Mouse (Mus musculus): ENCODE results near the gene Kcnj5. TPM values are rescaled to one million over a fixed set of nuclear protein-coding genes. Genes with fewer than 3 reads are reported as not detected.
A peak's percentile ranks its signal among the peaks of the same experiment; 100 is the strongest.

The Kcnj5 gene
- total RNA-seq, 2 experiments from 2014 or later: not detected

- DNase-seq: no peak
These were observed 28.2 kb downstream of the Kcnj5 start for GRCm38 (mm10) chr9:32315999-32316398.

- DNase-seq: no peak
These were observed 30.1 kb downstream of the Kcnj5 start for GRCm38 (mm10) chr9:32314071-32314470.

- no peak for DNase-seq
These were observed 31.9 kb downstream of the Kcnj5 start for GRCm38 (mm10) chr9:32312208-32312607.

GRCm38 (mm10) chr9:32311786-32312185 is 32.4 kb downstream of the Kcnj5 start:
- DNase-seq: no peak

- no peak for DNase-seq
These were observed 41.5 kb downstream of the Kcnj5 start for GRCm38 (mm10) chr9:32302501-32303150.

GRCm38 (mm10) chr9:32295061-32295800 is 48.9 kb downstream of the Kcnj5 start:
- no peak for DNase-seq

- peak; percentile 19 for DNase-seq
These were observed 51.5 kb downstream of the Kcnj5 start for GRCm38 (mm10) chr9:32292686-32293085.

- no peak for DNase-seq
These were observed 52.5 kb downstream of the Kcnj5 start for GRCm38 (mm10) chr9:32291618-32292017.

- DNase-seq: no peak
These were observed 60.6 kb downstream of the Kcnj5 start for GRCm38 (mm10) chr9:32283591-32283990.

GRCm38 (mm10) chr9:32280456-32280855 is 63.7 kb downstream of the Kcnj5 start:
- DNase-seq: no peak

GRCm38 (mm10) chr9:32279789-32280188 is 64.4 kb downstream of the Kcnj5 start:
- DNase-seq: no peak

GRCm38 (mm10) chr9:32278052-32278451 is 66.1 kb downstream of the Kcnj5 start:
- no peak for DNase-seq

- no peak for DNase-seq
These were observed 72.2 kb downstream of the Kcnj5 start for GRCm38 (mm10) chr9:32271896-32272444.

Other genes starting within 250 kb of the Kcnj5 start
- 1 to 10 TPM; 8.3 to 9.8 TPM for gene Arhgap32, start 228.2 kb downstream of the Kcnj5 start, total RNA-seq (2021)
- gene Kcnj1, start 28.1 kb upstream of the Kcnj5 start, total RNA-seq (2021): not detected
- gene Fli1, start 198.5 kb upstream of the Kcnj5 start, total RNA-seq (2021): 1 to 10 TPM; 7.3 to 9.4 TPM